Mouse (Mus musculus) c-Kit-negative CD71-positive TER-119-positive erythroid progenitor cells, embryonic 14.5 days (primary cell): ENCODE results near the gene Pibf1.
A peak's percentile ranks its signal among the peaks of the same experiment; 100 is the strongest.

Experiments used
- DNase-seq: peaks from one replicate; pipeline ENCODE4 v3.0.0-alpha.2; 2013; ENCODE audit warnings: low read depth, low spot score

The Pibf1 gene

DNA sequence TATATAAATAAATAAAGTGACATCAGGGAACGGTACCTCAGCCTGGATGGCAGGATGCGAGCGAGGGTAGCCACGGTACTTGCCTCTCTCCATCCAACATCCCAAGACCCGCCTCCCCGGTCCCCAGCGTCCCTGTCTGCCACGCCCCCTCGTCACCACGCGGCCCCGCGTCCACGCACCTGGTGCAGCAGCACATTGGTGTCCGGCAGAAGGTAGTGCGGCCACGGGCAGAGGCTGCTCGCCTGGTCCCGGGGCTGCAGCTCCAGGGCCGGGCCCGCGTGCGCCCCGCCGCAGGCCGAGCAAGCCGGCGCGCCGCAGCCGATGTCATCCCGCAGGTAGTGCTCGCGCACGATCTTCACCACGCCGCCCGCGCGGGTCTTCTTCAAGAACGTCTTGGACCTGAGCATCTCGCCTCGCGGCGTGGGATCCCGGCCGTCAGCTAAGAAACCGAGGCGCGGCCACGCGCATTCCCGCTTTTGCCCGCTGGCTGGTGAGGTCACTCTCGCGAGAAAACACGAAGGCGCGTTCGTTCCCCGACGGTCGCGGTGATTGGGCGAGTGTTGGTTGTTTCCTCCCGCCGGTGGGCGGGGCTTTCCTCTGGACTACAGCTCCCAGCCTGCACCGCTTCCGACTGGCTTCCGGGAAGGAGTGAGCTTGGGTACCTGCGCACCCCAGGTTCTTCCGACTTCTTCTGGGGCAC, at the start of gene Pibf1, which contains the start of gene Dis3:
Pibf1 (plus strand) TSS at position 158 of the 700 bp plus-strand sequence.
Dis3 (minus strand) TSS at position 504 of the 700 bp plus-strand sequence.
- DNase-seq, result peak; percentile 98

DNA sequence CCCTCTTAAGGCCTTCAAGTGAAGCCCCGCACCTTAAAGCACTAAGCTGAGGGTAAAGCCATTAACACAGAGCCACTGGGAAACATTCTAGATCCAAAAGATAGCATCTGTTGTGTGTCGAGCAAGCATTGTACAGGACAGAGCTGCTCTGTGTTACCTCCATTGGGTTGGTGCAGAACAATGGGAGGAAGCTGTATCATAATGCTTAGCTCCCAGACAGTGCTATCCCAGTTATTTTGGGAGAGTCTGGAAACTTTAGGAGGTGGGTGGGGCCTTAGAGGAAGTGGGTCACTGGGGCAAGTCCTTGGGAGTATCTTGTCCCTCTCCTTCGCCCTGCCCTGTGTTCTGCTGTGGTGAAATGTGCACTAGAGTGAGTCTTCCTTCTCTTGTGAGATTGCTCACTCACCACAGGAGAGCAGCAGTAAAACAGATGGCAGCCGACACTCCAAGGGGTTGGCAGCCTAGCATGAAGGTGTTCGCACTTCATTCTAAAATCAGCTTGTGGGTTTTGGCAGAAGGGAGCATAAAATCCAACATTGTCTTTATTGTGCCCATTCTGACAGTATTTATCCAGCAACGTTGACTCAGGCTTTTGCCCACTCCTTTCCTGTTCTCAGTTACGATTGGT, 40.2 kb upstream of the Pibf1 start:
- DNase-seq, result no peak

DNA sequence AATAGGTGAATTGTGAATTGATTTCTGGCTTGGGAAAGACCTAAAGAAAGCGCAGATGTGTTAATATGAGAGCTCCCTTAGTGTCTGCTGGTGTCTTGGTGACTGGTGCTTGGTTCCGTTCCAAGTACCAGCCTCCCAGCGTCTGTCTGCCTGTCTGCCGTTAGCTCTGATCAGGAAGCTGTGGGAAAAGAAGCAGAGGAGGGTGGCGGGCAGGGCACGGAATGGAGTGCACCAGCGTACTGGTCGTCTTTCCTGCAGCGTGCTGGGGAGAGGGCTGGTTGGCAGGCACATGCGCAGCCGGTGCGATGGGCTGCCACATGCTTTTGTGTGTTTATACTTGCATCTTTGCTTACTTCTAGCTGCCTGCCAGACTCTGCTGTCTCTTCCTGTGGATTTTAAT, 38.6 kb upstream of the Pibf1 start:
- no peak for DNase-seq

DNA sequence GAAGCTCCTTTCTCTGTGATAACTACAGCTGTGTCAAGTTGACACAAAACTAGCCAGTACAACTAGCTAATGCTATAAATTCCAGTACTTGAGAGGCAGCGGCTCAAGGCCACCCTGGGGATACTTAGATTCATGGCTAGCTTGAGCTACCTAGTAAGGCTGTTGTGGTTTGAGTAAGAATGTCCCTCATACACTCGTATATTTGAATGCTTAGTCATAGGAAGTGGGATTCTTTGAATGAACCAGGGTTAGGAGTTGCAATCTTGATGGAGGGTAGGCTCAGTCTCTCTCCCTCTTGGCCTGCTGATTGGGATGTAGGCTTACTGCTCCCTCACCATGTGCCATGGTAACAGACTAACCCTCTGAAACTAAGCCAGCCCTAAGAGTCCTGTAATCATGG, 36.1 kb upstream of the Pibf1 start:
- no peak for DNase-seq

DNA sequence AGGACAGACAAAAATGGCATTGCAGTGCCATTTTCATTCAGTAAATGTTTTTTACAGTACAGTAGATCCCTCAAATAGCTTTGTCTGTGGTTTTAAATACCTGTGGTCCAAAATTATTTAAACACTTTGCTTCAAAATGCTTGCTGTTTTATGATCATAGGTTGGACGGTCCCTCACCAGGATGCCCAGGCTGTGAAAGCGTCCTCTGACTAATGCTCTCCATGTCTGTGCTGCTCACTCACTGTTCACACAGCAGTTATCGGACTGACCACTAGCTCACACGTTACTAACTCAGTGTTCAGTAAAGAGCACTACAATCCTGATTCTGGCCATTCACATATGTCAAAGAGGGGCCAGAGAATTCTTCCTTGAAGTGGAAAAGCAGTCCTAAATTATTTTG, 28.1 kb upstream of the Pibf1 start:
- DNase-seq, result no peak

DNA sequence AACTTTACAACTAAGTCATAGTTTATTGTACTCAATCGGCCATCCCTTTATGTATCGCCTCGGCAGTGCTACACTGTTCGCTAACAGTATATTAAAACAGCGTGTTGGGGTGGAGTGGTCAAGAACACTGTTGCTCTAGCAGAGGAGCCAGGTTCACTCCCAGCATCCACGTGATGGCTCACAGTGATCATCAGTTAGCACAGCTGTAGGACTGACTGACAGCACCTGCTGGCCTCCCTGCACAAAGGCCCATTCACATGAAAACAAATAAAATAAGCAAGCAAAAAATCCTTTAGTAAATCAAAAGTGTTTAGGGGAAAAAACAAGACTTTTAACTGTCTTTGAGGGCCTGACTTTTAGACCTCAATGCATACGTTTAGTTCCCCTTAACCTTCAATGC, 10.3 kb upstream of the Pibf1 start:
- no peak for DNase-seq

DNA sequence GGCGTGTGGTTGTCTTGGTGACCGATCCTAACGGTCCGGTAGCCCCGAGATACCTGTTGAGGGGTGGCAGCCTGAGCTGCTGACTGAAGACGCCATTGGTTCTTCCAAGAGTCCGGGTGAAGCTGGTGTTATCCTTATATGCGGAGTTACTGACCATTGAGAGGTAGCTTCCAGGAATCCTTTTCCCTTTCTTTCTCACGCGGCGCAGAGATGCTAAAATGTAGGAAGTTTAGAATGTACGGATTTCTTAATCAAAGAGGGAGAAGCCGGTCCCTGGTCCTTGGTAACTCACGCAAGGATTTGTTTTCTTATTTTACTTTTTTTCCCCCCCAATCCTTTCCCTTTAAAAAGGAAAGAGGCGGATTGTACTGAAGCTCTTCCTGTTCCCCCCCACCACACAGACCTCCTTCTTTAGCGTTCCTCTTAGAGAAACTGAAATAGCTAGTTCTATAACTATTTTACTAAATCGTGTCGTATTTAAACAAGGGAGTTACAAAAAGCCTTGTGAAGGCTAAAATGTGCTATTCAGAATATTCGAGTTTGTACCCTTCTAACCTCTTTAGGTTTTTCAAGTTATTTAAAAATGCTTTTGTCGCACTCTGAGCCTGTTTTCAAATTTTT, 853 bp downstream of the Pibf1 start:
- DNase-seq, result no peak

GRCm38 (mm10) chr14:99103050-99103449, 3.8 kb downstream of the Pibf1 start:
- DNase-seq, result no peak

- DNase-seq, result no peak
Measured at GRCm38 (mm10) chr14:99104542-99105123, 5.4 kb downstream of the Pibf1 start.

- no peak for DNase-seq
Measured at GRCm38 (mm10) chr14:99106671-99107070, 7.4 kb downstream of the Pibf1 start.

- no peak for DNase-seq
Measured at GRCm38 (mm10) chr14:99107631-99108187, 8.5 kb downstream of the Pibf1 start.

DNA sequence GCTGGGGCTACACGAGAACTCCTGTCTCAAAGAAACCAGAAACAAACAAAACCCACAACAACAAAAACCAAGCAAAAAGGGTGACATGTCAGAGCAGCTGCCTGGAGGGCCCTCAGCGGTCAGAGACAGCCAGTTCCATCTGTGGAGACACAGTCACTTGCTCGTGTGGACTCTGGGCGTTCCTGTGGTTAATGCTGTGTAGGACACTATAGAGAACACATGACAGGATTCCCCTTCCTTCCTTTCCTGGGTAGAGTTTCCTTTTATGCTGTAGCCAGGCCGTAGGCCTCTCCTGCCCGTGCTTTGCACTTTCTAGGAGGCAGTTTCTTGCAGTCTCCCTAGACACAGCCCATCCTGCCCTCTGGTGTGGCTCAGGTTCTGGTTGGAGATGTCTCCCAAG, 9.5 kb downstream of the Pibf1 start:
- DNase-seq, result no peak

GRCm38 (mm10) chr14:99117576-99117975, 18.4 kb downstream of the Pibf1 start:
- no peak for DNase-seq

- DNase-seq, result no peak
Measured at GRCm38 (mm10) chr14:99121584-99122339, 22.5 kb downstream of the Pibf1 start.

DNA sequence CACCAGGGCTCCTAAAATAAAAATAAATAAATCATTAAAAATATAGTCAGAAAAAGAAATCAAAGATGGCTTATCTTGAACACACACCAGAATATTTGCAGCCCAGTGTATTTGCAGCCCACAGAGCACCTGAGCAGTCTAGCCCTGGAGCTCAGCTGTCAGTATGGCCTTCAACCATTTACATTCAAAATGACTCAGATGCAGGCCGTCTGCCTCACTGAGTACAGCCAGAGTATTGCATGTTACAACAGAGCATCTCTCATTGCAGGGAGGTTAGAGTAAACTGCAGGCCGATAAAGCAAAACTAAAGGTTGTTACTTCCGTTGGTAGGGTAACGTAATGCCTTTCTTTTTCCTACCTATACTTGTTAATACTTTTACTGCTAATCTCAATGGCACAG, 24.9 kb downstream of the Pibf1 start:
- no peak for DNase-seq

GRCm38 (mm10) chr14:99126713-99127112, 27.5 kb downstream of the Pibf1 start:
- DNase-seq, result no peak

DNA sequence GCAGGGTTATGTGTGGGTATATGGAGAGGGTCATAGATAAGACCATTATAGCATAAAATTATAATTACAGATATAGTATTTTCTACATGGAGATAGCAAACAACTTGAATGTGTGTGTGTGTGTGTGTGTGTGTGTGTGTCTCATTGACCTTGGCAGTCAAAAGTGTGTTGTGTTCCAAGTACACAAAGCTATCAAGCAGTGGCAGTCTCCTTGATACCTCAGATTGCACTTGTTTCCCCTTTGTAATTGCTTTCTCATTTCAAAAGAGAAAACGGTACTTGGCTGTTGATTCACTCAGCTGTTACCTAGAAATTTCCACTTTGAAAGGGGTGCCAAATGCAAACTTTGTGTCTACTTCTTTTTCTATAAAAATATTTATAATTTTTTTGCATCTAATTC, 28.3 kb downstream of the Pibf1 start:
- DNase-seq, result no peak

DNA sequence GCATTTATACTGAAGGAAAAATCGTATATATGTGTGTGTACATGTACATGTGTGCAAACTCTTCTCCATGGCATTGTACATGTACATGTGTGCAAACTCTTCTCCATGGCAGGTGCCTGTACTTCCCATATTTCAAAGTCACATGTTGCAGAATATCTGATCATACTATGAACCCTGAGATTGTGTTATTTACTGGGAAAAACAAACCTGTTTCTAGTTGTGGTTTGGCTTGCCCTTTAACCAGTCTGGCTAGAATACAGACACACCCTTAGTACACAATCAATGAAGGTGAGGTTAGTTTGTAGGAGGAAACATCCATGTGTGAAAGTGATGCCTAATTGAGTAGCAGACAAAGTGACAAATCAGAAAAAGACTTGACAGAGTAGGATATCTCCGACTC, 29.8 kb downstream of the Pibf1 start:
- no peak for DNase-seq

GRCm38 (mm10) chr14:99134048-99134447, 34.8 kb downstream of the Pibf1 start:
- no peak for DNase-seq

- no peak for DNase-seq
Measured at GRCm38 (mm10) chr14:99135761-99136160, 36.5 kb downstream of the Pibf1 start.

- DNase-seq, result no peak
Measured at GRCm38 (mm10) chr14:99136297-99136696, 37.1 kb downstream of the Pibf1 start.

GRCm38 (mm10) chr14:99140036-99140435, 40.8 kb downstream of the Pibf1 start:
- DNase-seq, result no peak
